Mouse (Mus musculus): ENCODE data around the gene Sycp2. TPM values are rescaled to one million over a fixed set of nuclear protein-coding genes. Genes with fewer than 3 reads are reported as not detected.

The Sycp2 gene
- polyA plus RNA-seq, 1 experiment from 2014 or later = 0.32 TPM

DNA sequence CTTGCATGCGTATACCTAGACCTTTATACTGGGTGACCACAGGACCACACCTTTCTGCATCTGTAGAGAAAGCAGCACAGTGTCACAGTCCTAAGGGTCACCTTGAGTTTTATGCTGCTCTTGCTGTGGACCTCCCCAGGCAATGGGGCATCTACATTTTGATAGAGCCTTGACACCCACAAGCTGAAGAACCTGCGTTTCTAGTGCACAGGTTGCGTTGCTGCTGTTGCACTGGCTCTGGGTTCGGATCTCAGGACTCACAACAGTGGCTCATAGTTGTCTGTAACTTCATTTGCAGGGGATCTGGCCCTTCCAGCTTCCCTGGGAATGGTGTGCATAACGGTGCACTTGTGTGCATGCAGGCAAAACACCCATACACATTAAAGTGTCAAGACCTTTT lies 19.7 kb upstream of the Sycp2 start:
- no peaks in the 10 kb centered on the region for H3K9me3 ChIP-seq (replicated peaks)
- no peak overlapping the region for H3K27ac ChIP-seq (replicated peaks)
- WGBS = 81% methylated on average over 5 of the region's 5 CpGs
- no peak for ATAC-seq (ENCODE audit: low FRiP score)
- no peak overlapping the region for H3K4me2 ChIP-seq
- no peaks in the 10 kb centered on the region for H3K27me3 ChIP-seq (replicated peaks)
- H3K36me3 ChIP-seq = no peaks in the 10 kb centered on the region
- no peak overlapping the region for H3K4me3 ChIP-seq (replicated peaks)
- no peak overlapping the region for H3K9ac ChIP-seq (replicated peaks)
- peaks cover 5% of the 10 kb centered on the region; the same call in 1 of the 2 replicates for H3K4me1 ChIP-seq

DNA sequence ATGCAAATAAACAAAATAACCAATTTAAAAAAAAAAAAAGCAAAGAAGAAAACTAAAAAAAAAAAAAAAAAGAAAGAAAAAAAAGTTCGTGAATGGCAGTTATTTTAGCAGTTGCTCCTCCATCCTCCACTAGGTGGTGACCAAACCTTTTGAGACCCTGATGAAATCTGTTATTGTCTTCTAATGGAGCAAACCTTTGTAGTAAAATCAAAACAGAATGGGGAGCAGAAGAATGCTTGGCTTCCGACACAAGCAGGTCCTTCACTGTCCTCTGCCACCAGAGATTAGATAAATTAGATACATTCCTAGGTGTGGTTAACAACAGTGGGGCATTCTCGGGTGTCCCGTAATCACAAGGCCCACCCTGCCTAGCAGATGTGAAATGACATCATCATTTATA lies 18.7 kb upstream of the Sycp2 start:
- Histone ChIP-seq H3K9ac (replicated peaks) (no peak overlapping the region), H3K36me3 (no peaks in the 10 kb centered on the region), H3K27me3 (replicated peaks) (no peaks in the 10 kb centered on the region), H3K27ac (replicated peaks) (no peak overlapping the region), H3K4me2 (no peak overlapping the region), H3K4me3 (replicated peaks) (no peak overlapping the region), H3K9me3 (replicated peaks) (no peaks in the 10 kb centered on the region), H3K4me1 (peaks cover 7% of the 10 kb centered on the region; the same call in 1 of the 2 replicates)
- ATAC-seq (ENCODE audit: low FRiP score) = peak; percentile 9; the same call in 1 of the 2 replicates
- 41% methylated on average over 4 of the region's 4 CpGs for WGBS

DNA sequence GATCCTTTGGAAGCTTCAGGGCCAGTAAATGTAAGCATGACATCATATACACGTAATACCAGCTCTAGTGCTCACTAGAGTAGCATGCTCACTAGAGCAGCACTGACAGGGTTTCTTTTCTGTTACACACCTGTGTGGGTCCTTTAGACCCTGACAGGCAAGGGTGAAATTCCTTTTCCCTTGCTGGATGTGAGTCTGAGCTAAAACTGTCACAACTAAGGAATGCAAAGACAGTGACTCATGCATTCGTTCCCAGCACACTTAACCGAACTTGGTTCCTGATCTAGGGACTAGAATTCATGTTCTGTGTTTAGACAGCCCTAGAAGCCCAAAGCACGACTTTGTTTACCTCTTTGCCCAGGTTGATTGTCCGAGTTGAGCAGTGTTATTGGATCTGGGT lies 15.7 kb upstream of the Sycp2 start:
- WGBS = 77% methylated on average over 5 of the region's 5 CpGs
- Histone ChIP-seq H3K27ac (replicated peaks) (no peak overlapping the region), H3K4me1 (0 out of 2 replicates have a peak, but pooled peaks cover 3% of the 10 kb centered on the region), H3K36me3 (peaks cover 4% of the 10 kb centered on the region; the same call in 1 of the 2 replicates), H3K9ac (replicated peaks) (no peak overlapping the region), H3K4me3 (replicated peaks) (no peak overlapping the region), H3K27me3 (replicated peaks) (no peaks in the 10 kb centered on the region), H3K9me3 (replicated peaks) (no peaks in the 10 kb centered on the region), H3K4me2 (no peak overlapping the region)
- no peak for ATAC-seq (ENCODE audit: low FRiP score)

DNA sequence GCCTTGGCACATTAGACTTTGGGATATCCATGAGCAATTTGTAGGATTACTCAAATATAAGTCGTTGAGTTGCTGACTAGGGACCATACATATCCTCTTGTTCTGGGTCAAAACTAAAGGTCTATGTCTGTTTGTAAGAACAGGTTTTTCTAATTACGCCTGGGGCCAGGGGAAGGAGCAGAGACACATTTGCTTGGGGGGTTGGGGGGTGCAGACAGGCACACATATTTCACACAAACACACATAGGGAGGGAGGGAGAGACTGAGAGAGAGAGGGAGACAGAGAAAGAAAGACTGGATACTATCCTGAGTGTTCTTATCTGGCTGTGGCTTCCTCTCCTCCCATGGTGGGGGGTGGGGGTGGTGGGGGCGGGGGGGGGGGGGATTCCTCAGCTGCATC lies 14.7 kb upstream of the Sycp2 start:
- WGBS = 36% methylated on average over 3 of the region's 3 CpGs
- Histone ChIP-seq H3K4me3 (replicated peaks) (no peak overlapping the region), H3K9me3 (replicated peaks) (no peaks in the 10 kb centered on the region), H3K4me2 (no peak overlapping the region), H3K9ac (replicated peaks) (no peak overlapping the region), H3K27me3 (replicated peaks) (no peaks in the 10 kb centered on the region), H3K36me3 (peaks cover 8% of the 10 kb centered on the region), H3K27ac (replicated peaks) (no peak overlapping the region), H3K4me1 (0 out of 2 replicates have a peak, but pooled peaks cover 3% of the 10 kb centered on the region)
- ATAC-seq (ENCODE audit: low FRiP score) = no peak

DNA sequence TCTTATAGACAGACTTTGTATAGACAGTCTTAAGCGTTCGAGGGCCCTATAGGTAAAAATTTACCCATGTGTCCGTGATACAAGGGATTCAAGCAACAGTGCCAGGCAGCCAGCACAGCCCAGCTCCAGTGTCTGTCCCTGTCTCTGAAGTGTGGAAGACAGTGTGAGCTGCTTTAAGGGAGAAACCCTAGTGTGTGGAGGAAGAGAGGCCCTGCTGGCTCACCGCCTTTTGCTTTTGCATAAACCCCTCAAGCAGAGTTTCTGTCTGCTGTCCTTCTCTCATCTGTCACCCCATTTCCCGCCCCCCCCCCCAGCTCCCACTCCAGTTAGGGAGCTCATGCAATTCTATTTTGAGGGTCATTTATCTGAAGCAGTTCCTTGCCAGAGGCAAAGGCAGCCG lies 14.1 kb upstream of the Sycp2 start:
- no peak overlapping the region for H3K4me3 ChIP-seq (replicated peaks)
- ATAC-seq (ENCODE audit: low FRiP score) = no peak

DNA sequence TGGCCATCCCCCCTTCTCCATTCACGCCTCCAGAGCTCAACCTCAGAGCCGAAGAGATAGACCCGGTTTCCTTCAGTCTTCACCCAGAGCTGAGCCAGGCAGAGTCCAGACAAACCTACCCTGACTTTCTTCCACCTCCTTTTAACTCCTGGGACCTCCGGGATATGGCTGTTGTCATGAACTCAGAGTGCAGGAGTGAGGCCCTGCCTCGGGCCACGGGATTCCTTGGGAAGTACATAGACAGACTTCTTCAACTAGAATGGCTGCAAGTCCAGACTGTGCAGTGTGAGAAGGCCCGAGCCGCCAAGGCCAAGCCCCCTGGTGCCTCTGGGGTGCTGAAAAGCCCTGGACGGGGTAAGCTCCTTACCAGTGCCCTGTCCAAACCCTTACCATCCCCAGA lies 13.1 kb upstream of the Sycp2 start:
- Histone ChIP-seq H3K27me3 (replicated peaks) (no peaks in the 10 kb centered on the region), H3K4me3 (replicated peaks) (no peak overlapping the region), H3K9me3 (replicated peaks) (no peaks in the 10 kb centered on the region), H3K27ac (replicated peaks) (no peak overlapping the region), H3K4me1 (peaks cover 6% of the 10 kb centered on the region), H3K9ac (replicated peaks) (no peak overlapping the region), H3K4me2 (no peak overlapping the region), H3K36me3 (peaks cover 8% of the 10 kb centered on the region)
- ATAC-seq (ENCODE audit: low FRiP score) = no peak
- WGBS = 89% methylated on average over 9 of the region's 9 CpGs

More for the DNA sequence above, 14.1 kb upstream of the Sycp2 start:
- Histone ChIP-seq H3K36me3 (peaks cover 8% of the 10 kb centered on the region), H3K9me3 (replicated peaks) (no peaks in the 10 kb centered on the region), H3K27ac (replicated peaks) (no peak overlapping the region), H3K4me2 (no peak overlapping the region), H3K4me1 (0 out of 2 replicates have a peak, but pooled peaks cover 3% of the 10 kb centered on the region), H3K9ac (replicated peaks) (no peak overlapping the region), H3K27me3 (replicated peaks) (no peaks in the 10 kb centered on the region)
- 47% methylated on average over 6 of the region's 6 CpGs for WGBS

DNA sequence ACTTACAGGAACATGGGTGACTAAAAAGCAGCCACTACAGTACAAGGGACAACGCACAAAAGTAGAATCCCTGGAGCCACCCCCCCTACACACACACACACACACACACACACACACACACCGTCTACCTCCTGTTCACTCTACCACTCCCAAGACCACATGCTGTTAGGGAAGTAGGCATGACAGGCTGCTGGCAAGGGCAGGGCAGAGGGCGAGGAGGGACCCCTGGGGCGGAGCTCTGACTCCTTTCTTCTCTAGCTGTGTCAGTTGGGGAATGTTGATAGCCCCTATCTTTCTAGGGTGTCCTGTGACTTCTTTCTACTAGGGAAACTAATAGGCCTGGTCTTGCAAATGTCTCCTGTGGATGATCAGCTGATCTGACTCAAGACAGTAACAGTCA lies 9.5 kb upstream of the Sycp2 start:
- ATAC-seq (ENCODE audit: low FRiP score) = no peak
- Histone ChIP-seq H3K4me1 (peaks cover 31% of the 10 kb centered on the region), H3K27ac (replicated peaks) (no peak overlapping the region), H3K4me3 (replicated peaks) (no peak overlapping the region), H3K4me2 (no peak overlapping the region), H3K27me3 (replicated peaks) (0 out of 2 replicates have a peak, but pooled peaks cover 4% of the 10 kb centered on the region), H3K36me3 (peaks cover 8% of the 10 kb centered on the region), H3K9ac (replicated peaks) (no peak overlapping the region), H3K9me3 (replicated peaks) (no peaks in the 10 kb centered on the region)
- WGBS = 62% methylated on average over 4 of the region's 4 CpGs

DNA sequence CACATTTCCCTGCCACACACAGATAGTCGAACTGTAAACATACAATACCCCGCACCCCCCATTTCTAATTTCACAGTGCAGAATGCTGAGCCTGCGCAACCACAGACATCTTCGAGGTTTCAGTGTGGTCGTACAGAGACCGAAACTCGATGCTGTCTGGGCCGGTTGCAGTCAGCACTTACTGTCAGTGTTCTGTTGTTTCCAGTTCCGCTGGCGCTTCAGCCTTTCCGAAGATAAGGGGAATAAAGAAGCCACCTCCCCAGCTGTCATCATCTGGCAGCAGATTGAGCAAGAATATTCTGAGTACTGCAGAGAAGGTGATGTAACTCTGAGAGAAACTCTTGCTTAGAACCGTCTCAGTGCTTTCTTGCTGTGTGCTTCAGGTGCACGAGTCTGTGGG lies 8.9 kb upstream of the Sycp2 start:
- no peak for ATAC-seq (ENCODE audit: low FRiP score)
- peaks cover 8% of the 10 kb centered on the region for H3K36me3 ChIP-seq
- H3K9me3 ChIP-seq (replicated peaks) = no peaks in the 10 kb centered on the region
- no peak overlapping the region for H3K4me3 ChIP-seq (replicated peaks)
- H3K4me1 ChIP-seq = peaks cover 31% of the 10 kb centered on the region
- no peak overlapping the region for H3K27ac ChIP-seq (replicated peaks)
- 0 out of 2 replicates have a peak, but pooled peaks cover 4% of the 10 kb centered on the region for H3K27me3 ChIP-seq (replicated peaks)
- H3K4me2 ChIP-seq = no peak overlapping the region
- no peak overlapping the region for H3K9ac ChIP-seq (replicated peaks)
- WGBS = 75% methylated on average over 13 of the region's 13 CpGs

DNA sequence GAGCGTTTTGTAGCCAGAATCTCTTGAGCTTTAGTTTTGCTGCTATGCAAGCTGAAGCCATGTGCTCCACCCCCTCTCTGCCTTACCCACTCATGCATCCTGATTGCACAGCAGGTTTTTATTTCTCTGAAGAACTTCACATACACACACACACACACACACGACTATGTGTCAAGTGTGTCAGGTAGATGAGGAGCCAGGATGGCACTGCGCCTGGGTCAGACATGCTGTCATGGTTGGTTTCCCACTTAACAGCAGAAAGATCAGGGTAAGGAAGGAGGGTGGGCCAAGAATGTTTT lies 7.6 kb upstream of the Sycp2 start:
- WGBS = 17% methylated on average over 3 of the region's 3 CpGs
- Histone ChIP-seq H3K4me1 (peaks cover 31% of the 10 kb centered on the region), H3K27me3 (replicated peaks) (0 out of 2 replicates have a peak, but pooled peaks cover 4% of the 10 kb centered on the region), H3K4me3 (replicated peaks) (peak overlapping the region; percentile 67), H3K9me3 (replicated peaks) (no peaks in the 10 kb centered on the region), H3K4me2 (peak overlapping the region; percentile 100), H3K27ac (replicated peaks) (peak overlapping the region; percentile 89), H3K9ac (replicated peaks) (peak overlapping the region; percentile 67; the same call in 1 of the 2 replicates), H3K36me3 (peaks cover 5% of the 10 kb centered on the region)
- no peak; the same call in 1 of the 2 replicates for ATAC-seq (ENCODE audit: low FRiP score)

DNA sequence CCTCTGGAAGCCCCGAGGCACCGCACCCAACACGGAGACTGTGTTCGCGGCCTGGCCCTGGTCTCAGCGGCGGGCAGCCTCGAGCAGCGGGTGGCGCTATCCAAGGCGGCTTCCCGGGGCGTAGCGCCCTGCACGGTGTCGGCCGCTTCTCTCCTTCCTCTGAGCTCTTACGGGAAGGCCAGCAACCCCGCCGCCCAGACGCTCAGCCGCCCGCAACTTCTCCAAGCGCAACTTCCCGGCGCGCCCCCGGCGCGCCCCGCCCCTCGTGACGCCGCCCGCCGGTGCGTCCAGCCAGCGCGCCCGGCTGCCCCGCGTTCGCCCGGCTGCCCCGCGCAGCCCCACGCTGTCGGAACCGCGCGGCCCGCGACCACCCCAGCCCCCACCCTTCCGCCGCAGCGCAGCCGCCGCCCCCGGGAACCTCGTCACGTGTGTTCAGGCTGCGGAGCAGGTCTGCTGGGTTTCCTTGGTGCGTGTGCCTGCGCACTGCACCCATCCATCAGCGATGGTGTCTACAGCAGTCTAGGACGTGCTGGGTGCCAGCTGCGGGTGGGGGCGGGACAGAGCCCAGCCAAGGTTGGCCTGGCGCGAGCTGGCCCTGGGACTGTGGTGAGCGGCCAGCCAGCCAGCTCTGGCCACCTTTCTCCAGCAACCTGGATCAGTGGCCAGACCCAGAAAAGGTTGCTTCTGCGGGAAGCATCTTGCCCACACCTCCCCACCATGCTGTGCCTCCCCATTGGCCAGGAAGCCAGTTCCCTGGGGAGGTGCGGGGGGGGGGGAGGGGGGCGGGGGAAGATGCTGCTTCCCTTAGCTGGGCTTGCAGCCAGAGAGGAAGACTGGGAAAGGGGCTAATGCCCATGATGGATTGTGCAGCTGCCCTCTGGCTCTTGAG lies 7.0 kb upstream of the Sycp2 start, which contains the start of the genes Ppp1r3d and Fam217b:
Gene Ppp1r3d, minus strand, starts transcription at position 212 of the 889 bp plus-strand sequence.
Gene Fam217b, plus strand, starts transcription at position 264 of the 889 bp plus-strand sequence.
- H3K9ac ChIP-seq (replicated peaks) = peak within 1 kb of the TSS; percentile 67
- peak within 1 kb of the TSS; percentile 67 for H3K4me3 ChIP-seq (replicated peaks)
- H3K36me3 ChIP-seq = peaks cover 5% of the 10 kb centered on the region
- H3K9me3 ChIP-seq (replicated peaks) = no peaks in the 10 kb centered on the region
- 0 out of 2 replicates have a peak, but pooled peaks cover 4% of the 10 kb centered on the region for H3K27me3 ChIP-seq (replicated peaks)
- H3K4me1 ChIP-seq = peaks cover 31% of the 10 kb centered on the region
- WGBS = under 1% methylated on average over 63 of the region's 74 CpGs
- peak within 1 kb of the TSS; percentile 100 for H3K4me2 ChIP-seq
- H3K27ac ChIP-seq (replicated peaks) = peak within 1 kb of the TSS; percentile 89
- peak; percentile 88 for ATAC-seq (ENCODE audit: low FRiP score)

DNA sequence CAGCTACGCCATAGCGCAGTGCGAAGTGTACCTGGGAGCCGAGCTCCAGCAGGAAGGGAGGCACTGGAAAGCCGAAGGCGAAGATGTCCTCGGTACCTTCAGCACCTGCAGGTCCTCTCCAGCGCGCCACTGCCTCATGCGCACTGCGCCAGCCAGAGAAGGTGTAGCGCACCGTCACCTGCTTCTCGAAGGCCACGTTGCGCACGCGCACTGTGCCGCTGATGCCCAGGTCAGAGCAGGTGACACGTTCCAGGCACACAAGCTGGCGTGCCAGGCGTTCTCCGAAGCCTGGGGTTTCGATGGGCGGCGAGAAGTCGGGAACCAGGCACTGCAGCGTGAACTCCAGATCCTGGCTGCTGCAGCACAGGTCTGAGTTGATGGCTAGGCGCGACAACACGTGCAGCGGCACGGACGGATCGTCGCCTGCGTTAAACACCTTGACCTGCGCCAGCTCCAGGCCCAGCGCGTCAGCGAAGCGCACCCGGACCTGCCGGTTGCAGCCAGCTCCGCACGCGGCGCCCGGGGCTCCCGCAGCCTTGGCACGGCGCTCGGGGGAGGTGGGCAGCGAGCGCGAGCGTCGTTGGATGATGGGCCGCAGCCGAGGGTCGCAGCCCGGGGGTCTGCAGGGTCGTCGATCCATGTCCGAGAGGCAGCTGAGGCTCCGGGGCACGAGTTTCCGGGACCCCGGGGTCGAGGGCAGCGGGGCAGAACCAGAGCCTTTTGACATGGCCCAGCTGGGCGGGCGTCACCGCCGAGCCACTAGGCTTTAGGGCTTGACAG lies 6.2 kb upstream of the Sycp2 start:
- Histone ChIP-seq H3K27ac (replicated peaks) (peak overlapping the region; percentile 89), H3K27me3 (replicated peaks) (0 out of 2 replicates have a peak, but pooled peaks cover 4% of the 10 kb centered on the region), H3K4me2 (peak overlapping the region; percentile 100), H3K9me3 (replicated peaks) (no peaks in the 10 kb centered on the region), H3K4me1 (peaks cover 31% of the 10 kb centered on the region), H3K4me3 (replicated peaks) (peak overlapping the region; percentile 67), H3K9ac (replicated peaks) (peak overlapping the region; percentile 67), H3K36me3 (peaks cover 5% of the 10 kb centered on the region)
- 15% methylated on average over 75 of the region's 75 CpGs for WGBS
- peak; percentile 22 for ATAC-seq (ENCODE audit: low FRiP score)

Measured in neural tube, embryonic 15.5 days (tissue).